Mouse (Mus musculus) midbrain, embryonic 10.5 days (tissue): Measurements from ENCODE around the gene Zbtb7a. TPM values are rescaled to one million over a fixed set of nuclear protein-coding genes. Genes with fewer than 3 reads are reported as not detected.

Experiments used
- DNase-seq: peaks from one replicate; pipeline ENCODE4 v3.0.0-alpha.2; 2017; ENCODE audit warnings: low spot score
- H3K27ac ChIP-seq: fragments of 300-500 bp; sonication (generic); replicated peaks from 2 replicates; pipeline ENCODE4 v1.5.1; 2016; ENCODE audit warnings: mild to moderate bottlenecking
- H3K27me3 ChIP-seq: fragments of 300-500 bp; sonication (generic); 2 replicates; pipeline ENCODE4 v1.6.1; 2016; ENCODE audit warnings: low read depth, mild to moderate bottlenecking; ENCODE audit not compliant: poor library complexity, severe bottlenecking
- H3K36me3 ChIP-seq: fragments of 300-500 bp; sonication (generic); 2 replicates; pipeline ENCODE4 v1.6.1; 2016; ENCODE audit warnings: mild to moderate bottlenecking, moderate library complexity
- H3K4me1 ChIP-seq: fragments of 300-500 bp; sonication (generic); 2 replicates; pipeline ENCODE4 v1.6.1; 2016
- H3K4me3 ChIP-seq: fragments of 300-500 bp; sonication (generic); 2 replicates; pipeline ENCODE4 v1.5.1; 2016; ENCODE audit warnings: mild to moderate bottlenecking, moderate library complexity
- H3K9me3 ChIP-seq: fragments of 300-500 bp; sonication (generic); replicated peaks from 2 replicates; pipeline ENCODE4 v1.6.1; 2016; ENCODE audit warnings: mild to moderate bottlenecking
- WGBS: fragments of 180-500 bp; shearing (Covaris S2); methylation state at CpG from one replicate; pipeline ENCODE4 v1.1.7; 2016; 5-methylcytosine and 5-hydroxymethylcytosine counted together
- polyA plus RNA-seq: library from polyadenylated mRNA; unstranded; fragments of >200 nt; fragmentation: Nextera tagmentation; extraction: Ambion mirVana; gene quantifications from 2 replicates; pipeline ENCODE4 v1.2.1, GENCODE M21; 2016

Zbtb7a gene
- polyA plus RNA-seq, 1 experiment from 2014 or later = 7.8 TPM

DNA sequence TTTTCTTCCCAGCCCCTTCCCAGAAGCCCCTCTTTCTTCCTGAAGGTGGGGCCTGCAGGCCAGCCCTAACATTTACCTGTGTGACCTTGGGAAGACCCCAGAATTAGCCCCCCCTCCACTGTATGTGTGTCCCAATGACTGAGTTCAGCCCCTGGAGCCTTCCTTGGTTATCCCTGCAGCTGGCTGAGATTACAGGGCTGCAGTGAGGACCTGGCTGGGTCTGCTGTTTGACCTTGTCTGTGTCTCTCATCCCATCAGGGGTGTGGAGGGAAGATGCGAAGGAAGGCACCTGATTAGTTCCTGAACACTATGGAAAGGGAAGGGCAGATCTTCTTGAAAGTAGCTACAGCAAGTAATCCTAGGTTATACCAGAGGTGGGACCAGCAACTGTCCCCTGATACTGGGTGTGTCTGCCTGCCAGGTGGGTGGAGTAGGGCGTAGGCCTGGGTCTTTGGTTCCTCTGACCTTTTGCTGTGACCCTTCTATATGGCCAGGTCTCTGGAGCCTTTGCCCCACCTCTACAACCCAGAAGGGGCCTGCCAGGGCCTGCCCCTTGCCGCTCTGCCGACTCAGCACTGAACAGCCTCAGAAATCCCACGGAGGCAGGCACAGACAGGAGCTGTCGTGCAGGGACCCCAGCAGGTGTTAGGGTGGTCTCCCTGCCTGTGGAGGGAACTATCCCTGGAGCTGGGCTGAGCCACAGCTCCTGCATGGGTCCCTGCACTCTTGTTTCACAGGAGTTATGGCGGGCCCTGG, 6.6 kb downstream of the Zbtb7a start:
- peaks cover 58% of the 10 kb centered on the region for H3K4me1 ChIP-seq
- WGBS = 89% methylated on average over 7 of the region's 7 CpGs

DNA sequence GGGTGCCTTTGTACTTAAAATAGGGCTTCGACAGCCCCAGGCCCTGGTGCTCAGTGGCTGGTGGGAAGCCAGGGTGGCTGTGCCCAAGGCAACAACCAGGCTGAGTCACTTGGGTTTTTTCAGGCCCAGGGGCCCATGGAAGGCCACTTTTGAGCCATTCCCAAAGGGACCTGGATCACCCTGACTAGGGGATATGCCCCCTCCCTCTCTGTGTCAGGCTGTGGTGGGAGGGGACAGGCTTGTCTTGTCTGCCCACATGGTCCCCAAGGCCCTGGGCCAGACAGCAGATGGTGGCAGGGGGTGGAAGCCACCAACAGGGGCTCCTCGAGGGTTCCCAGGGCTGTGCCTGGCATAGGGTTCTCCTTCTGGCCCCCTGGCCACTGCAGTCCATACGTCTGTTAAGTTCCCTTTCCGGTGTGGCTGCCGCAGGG, 7.5 kb downstream of the Zbtb7a start:
- Histone ChIP-seq H3K4me1 (peaks cover 58% of the 10 kb centered on the region), H3K36me3 (peaks cover 48% of the 10 kb centered on the region), H3K9me3 (0 out of 2 replicates have a peak, but pooled peaks cover 4% of the 10 kb centered on the region), H3K4me3 (peak overlapping the region; percentile 12; the same call in 1 of the 2 replicates), H3K27ac (peak overlapping the region; percentile 49), H3K27me3 (no peaks in the 10 kb centered on the region)
- DNase-seq = no peak
- WGBS = 78% methylated on average over 5 of the region's 5 CpGs

More for the DNA sequence above, 6.6 kb downstream of the Zbtb7a start:
- Histone ChIP-seq H3K9me3 (0 out of 2 replicates have a peak, but pooled peaks cover 4% of the 10 kb centered on the region), H3K4me3 (peak overlapping the region; percentile 89; the same call in 1 of the 2 replicates), H3K36me3 (peaks cover 39% of the 10 kb centered on the region), H3K27ac (peak overlapping the region; percentile 49; the same call in 1 of the 2 replicates), H3K27me3 (no peaks in the 10 kb centered on the region)
- DNase-seq = no peak

DNA sequence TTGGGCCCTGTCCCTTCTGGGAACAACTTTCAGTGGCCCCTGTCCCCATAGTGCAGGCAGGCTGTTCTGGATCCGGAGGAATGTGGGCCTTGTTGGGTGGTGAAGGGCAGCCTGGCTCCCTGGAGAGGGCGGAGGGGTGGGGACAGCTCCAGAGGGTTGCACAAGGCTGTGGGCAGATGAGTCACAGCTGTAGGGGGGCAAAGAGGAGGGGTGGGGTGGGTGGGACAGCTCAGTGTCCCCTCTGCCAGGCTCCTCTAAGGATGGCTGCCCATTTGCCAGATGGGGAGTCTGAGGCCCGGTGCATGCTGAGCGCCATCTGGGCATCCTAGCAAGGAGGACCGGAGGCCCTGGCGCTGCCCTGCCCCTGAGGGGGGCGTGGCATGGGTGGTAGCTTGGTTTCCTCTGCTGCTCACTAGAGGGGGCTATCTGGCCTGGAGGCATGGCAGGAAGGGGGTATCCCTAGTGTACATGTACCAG, 8.2 kb downstream of the Zbtb7a start:
- no peak for DNase-seq
- Histone ChIP-seq H3K36me3 (peaks cover 55% of the 10 kb centered on the region), H3K9me3 (0 out of 2 replicates have a peak, but pooled peaks cover 4% of the 10 kb centered on the region), H3K4me1 (peaks cover 55% of the 10 kb centered on the region), H3K27me3 (no peaks in the 10 kb centered on the region), H3K4me3 (0 out of 2 replicates have a peak overlapping the region, but pooled peaks have one; percentile 9), H3K27ac (peak overlapping the region; percentile 49; the same call in 1 of the 2 replicates)
- WGBS = 94% methylated on average over 7 of the region's 7 CpGs

DNA sequence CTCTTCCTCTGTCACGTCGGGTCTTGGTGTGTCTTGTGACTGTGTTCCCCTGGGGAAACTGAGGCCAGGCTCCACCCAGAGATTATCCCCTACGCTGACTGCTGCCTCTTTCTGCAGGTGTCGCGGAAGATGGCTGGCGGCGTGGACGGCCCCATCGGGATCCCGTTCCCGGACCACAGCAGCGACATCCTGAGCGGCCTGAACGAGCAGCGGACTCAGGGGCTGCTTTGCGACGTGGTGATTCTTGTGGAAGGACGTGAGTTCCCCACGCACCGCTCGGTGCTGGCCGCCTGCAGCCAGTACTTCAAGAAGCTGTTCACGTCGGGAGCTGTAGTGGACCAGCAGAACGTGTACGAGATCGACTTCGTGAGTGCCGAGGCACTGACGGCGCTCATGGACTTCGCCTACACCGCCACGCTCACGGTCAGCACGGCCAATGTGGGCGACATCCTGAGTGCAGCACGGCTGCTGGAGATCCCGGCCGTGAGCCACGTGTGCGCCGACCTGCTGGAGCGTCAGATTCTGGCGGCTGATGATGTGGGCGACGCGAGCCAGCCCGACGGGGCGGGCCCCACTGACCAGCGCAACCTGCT, 8.9 kb downstream of the Zbtb7a start:
- peaks cover 62% of the 10 kb centered on the region for H3K36me3 ChIP-seq
- no peak for DNase-seq
- H3K4me3 ChIP-seq = peak overlapping the region; percentile 24
- H3K27ac ChIP-seq = no peak overlapping the region
- peaks cover 47% of the 10 kb centered on the region for H3K4me1 ChIP-seq
- 0 out of 2 replicates have a peak, but pooled peaks cover 4% of the 10 kb centered on the region for H3K9me3 ChIP-seq
- H3K27me3 ChIP-seq = no peaks in the 10 kb centered on the region
- WGBS = 97% methylated on average over 52 of the region's 52 CpGs

DNA sequence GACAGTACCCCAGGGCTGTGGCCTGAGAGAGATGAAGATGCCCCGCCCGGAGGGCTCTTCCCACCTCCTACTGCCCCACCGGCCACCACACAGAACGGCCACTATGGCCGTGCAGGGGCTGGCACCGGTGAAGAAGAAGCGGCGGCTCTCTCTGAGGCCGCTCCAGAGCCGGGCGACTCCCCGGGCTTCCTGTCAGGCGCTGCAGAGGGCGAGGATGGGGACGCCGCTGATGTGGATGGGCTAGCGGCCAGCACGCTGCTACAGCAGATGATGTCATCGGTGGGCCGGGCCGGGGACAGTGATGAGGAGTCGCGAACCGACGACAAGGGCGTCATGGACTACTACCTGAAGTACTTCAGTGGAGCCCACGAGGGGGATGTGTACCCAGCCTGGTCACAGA, 9.6 kb downstream of the Zbtb7a start:
- 95% methylated on average over 27 of the region's 27 CpGs for WGBS
- DNase-seq = no peak
- Histone ChIP-seq H3K27ac (no peak overlapping the region), H3K4me3 (peak overlapping the region; percentile 24), H3K36me3 (peaks cover 69% of the 10 kb centered on the region), H3K27me3 (no peaks in the 10 kb centered on the region), H3K9me3 (0 out of 2 replicates have a peak, but pooled peaks cover 4% of the 10 kb centered on the region), H3K4me1 (peaks cover 41% of the 10 kb centered on the region)

DNA sequence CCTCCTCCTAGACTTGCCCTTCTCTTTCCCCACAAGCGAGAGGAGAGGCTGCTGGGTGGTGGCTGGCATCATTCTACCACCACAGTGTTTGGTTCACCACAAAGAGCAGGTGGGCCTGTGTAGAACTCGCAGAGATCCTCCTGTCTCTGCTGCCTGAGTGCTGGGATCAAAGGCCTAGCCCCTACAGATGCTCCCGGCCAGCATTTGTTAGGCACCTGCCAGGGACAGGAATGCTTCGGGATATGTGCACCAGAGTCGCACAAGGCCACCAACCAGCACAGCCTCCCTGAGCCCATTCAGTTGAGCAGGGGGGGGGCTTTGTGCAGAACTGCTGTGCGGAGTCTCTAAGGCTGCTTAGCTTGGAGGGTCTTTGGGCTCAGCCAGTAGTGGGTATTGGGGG, 10.3 kb downstream of the Zbtb7a start:
- H3K9me3 ChIP-seq = 0 out of 2 replicates have a peak, but pooled peaks cover 4% of the 10 kb centered on the region
- H3K36me3 ChIP-seq = peaks cover 76% of the 10 kb centered on the region
- WGBS = 95% methylated on average over 6 of the region's 6 CpGs
- no peak for DNase-seq
- peak overlapping the region; percentile 1; the same call in 1 of the 2 replicates for H3K4me3 ChIP-seq
- peaks cover 37% of the 10 kb centered on the region for H3K4me1 ChIP-seq
- H3K27ac ChIP-seq = no peak overlapping the region; the same call in 1 of the 2 replicates
- H3K27me3 ChIP-seq = no peaks in the 10 kb centered on the region

DNA sequence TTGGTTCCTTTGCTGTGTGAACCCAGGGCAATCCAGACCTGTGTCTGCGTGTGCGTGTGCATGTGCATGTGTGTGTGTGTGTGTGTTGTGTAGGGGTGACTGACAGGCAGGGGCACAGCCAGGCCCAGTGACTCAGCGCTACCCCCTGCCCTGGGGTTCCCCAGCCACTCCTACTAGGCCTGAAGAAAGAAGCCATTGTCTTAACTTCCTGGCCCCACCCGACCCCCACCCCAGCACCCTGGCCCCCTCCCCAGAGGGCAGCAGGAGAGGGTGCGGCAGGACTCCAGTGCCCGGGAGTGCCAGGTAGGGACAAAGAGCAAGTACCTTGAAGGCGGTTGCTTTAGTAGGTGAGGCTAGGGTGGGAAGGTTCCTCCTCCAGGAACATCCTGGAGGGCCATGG, 10.8 kb downstream of the Zbtb7a start:
- 89% methylated on average over 7 of the region's 7 CpGs for WGBS
- 0 out of 2 replicates have a peak, but pooled peaks cover 4% of the 10 kb centered on the region for H3K9me3 ChIP-seq
- peaks cover 78% of the 10 kb centered on the region for H3K36me3 ChIP-seq
- peaks cover 33% of the 10 kb centered on the region for H3K4me1 ChIP-seq
- DNase-seq = no peak
- H3K27me3 ChIP-seq = no peaks in the 10 kb centered on the region
- no peak overlapping the region; the same call in 1 of the 2 replicates for H3K4me3 ChIP-seq
- H3K27ac ChIP-seq = no peak overlapping the region; the same call in 1 of the 2 replicates

DNA sequence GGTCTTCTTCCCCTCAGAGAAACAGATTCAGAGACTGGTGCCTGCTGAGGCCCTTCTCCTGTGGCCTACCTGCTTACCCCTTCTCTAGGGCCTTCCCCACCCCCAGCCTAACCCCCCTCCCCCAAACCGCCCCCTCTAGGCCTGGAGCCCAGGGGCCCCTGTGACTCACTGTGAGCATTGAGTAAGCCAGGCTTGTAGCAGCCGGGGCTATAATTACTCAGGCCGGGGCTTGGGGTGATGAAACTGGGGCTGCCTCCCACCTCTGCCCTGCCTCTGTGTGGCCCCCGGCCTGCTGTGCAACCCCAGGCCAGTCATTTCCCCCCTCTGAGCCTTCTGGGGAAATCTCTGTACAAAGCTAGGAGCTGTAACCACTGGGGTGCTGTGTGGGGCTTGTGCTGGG, 11.3 kb downstream of the Zbtb7a start:
- WGBS = 92% methylated on average over 4 of the region's 4 CpGs
- peaks cover 27% of the 10 kb centered on the region for H3K4me1 ChIP-seq
- DNase-seq = no peak
- H3K36me3 ChIP-seq = peaks cover 78% of the 10 kb centered on the region
- no peaks in the 10 kb centered on the region for H3K27me3 ChIP-seq
- 0 out of 2 replicates have a peak, but pooled peaks cover 4% of the 10 kb centered on the region for H3K9me3 ChIP-seq
- H3K4me3 ChIP-seq = no peak overlapping the region
- no peak overlapping the region for H3K27ac ChIP-seq

DNA sequence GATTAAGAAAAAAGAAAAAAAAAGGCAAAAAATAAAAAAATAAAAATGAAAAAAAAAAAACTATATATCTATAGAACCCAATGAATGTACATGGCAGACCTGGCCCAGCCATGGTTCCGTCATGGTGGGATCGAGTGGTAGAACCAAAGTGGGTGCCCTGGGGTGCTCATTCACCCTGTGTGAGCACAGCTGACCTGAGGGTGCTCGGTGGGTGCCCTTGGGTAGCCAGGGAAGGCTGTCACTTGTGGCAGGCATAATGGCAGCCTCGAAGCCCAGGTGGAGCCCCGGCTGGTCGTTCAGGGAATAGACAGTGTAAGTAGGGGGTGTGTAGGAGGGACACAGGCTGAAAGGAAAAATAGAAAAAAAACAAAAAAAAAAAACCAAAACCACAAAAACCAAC, 16.2 kb downstream of the Zbtb7a start:
- 87% methylated on average over 6 of the region's 6 CpGs for WGBS
- H3K4me3 ChIP-seq = no peak overlapping the region
- H3K4me1 ChIP-seq = peaks cover 6% of the 10 kb centered on the region; the same call in 1 of the 2 replicates
- H3K36me3 ChIP-seq = peaks cover 89% of the 10 kb centered on the region
- no peak for DNase-seq
- H3K27ac ChIP-seq = no peak overlapping the region
- H3K9me3 ChIP-seq = no peaks in the 10 kb centered on the region
- no peaks in the 10 kb centered on the region for H3K27me3 ChIP-seq

DNA sequence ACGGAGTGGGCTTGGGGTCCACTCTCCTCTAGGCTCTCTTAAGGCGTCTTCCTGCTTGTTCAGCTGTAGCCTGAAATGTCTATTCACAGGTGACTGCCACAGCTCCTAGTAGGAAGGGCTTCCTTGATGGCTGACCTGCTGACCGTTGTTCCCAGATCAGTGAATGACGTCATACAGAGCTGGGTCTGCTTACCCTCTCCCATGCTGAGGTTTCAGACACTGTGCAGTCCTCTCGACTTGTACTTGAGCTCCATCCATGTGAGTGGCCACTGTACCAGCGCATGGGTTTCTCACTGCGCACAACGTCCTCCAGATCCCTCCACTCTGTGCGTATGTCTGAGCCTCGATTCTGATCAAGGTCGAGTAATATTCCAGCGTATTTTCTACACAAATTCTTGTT, 17.6 kb downstream of the Zbtb7a start:
- no peaks in the 10 kb centered on the region for H3K9me3 ChIP-seq
- H3K27ac ChIP-seq = no peak overlapping the region
- peaks cover 89% of the 10 kb centered on the region for H3K36me3 ChIP-seq

DNA sequence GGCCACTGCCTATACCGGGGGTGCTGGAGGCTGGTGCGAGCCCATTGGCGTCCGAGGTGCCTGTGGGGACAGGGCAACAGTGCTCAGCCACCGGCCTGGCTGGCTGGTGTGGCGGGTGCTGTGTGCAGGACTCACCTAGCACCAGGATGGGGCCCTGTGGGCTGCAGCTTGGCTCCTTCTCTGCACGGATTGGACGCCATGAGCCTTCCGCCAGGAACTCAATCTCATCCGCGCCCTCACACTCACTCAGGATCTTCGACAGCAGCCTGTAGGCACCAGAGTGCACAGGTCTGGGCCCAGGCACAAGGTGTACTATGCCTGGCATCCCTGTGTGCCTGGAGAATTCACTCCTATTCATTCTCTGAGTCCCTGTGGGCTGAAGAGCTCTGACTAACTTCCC, 19.3 kb downstream of the Zbtb7a start:
- DNase-seq = no peak
- no peak overlapping the region for H3K4me3 ChIP-seq
- no peaks in the 10 kb centered on the region for H3K27me3 ChIP-seq
- H3K9me3 ChIP-seq = no peaks in the 10 kb centered on the region
- 0 out of 2 replicates have a peak overlapping the region, but pooled peaks have one; percentile 1 for H3K27ac ChIP-seq
- 93% methylated on average over 12 of the region's 12 CpGs for WGBS
- peaks cover 6% of the 10 kb centered on the region; the same call in 1 of the 2 replicates for H3K4me1 ChIP-seq
- peaks cover 89% of the 10 kb centered on the region for H3K36me3 ChIP-seq

More for the DNA sequence above, 17.6 kb downstream of the Zbtb7a start:
- 83% methylated on average over 12 of the region's 12 CpGs for WGBS
- no peak for DNase-seq
- H3K4me1 ChIP-seq = peaks cover 6% of the 10 kb centered on the region; the same call in 1 of the 2 replicates
- no peaks in the 10 kb centered on the region for H3K27me3 ChIP-seq
- H3K4me3 ChIP-seq = no peak overlapping the region

DNA sequence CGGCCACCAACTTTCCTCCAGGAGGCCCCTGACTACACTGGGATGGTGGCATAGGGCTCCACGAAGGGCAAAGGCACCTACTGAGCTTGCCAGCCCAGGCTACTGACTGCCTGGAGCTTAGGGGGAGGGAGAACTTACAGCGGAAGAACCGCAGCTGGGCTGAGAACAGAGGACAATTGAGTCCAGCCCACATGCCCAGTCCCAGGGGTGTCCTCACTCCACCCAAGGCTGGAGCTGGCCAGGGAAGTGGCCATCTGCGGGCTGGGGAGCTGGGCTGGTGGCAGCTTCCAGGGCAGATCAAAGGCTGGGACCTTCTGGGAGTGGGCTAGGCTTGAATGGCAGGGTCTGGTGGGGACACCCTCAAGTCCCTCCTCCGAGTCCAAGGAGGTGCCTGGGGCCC, 19.7 kb downstream of the Zbtb7a start:
- no peaks in the 10 kb centered on the region for H3K27me3 ChIP-seq
- H3K4me3 ChIP-seq = no peak overlapping the region
- H3K9me3 ChIP-seq = no peaks in the 10 kb centered on the region
- WGBS = 85% methylated on average over 6 of the region's 6 CpGs
- H3K27ac ChIP-seq = 0 out of 2 replicates have a peak overlapping the region, but pooled peaks have one; percentile 1
- H3K36me3 ChIP-seq = peaks cover 87% of the 10 kb centered on the region
- no peak for DNase-seq
- H3K4me1 ChIP-seq = peaks cover 5% of the 10 kb centered on the region; the same call in 1 of the 2 replicates
